Mouse (Mus musculus) liver, embryonic 11.5 days (tissue): ENCODE results near the gene Rhbdf2. TPM values are rescaled to one million over a fixed set of nuclear protein-coding genes. Genes with fewer than 3 reads are reported as not detected.
A peak's percentile ranks its signal among the peaks of the same experiment; 100 is the strongest.

Experiments used
- ATAC-seq: fragments of 200-750 bp; cut with Nextera tagmentation; replicated peaks from 2 replicates; pipeline ENCODE4 v1.8.0; 2017; ENCODE audit warnings: moderate number of reproducible peaks, mild to moderate bottlenecking, moderate TSS enrichment, moderate library complexity; ENCODE audit not compliant: low FRiP score
- DNase-seq: peaks from one replicate; pipeline ENCODE4 v3.0.0-alpha.2; 2017; ENCODE audit warnings: low spot score
- H3K27ac ChIP-seq: fragments of 300-500 bp; sonication (generic); 2 replicates; pipeline ENCODE4 v1.5.1; 2014; ENCODE audit warnings: mild to moderate bottlenecking, low read depth, low read length, control low read depth
- H3K27me3 ChIP-seq: fragments of 300-500 bp; sonication (generic); replicated peaks from 2 replicates; pipeline ENCODE4 v1.6.1; 2014; ENCODE audit warnings: low read length, mixed read lengths; ENCODE audit not compliant: control insufficient read depth, insufficient read depth
- H3K36me3 ChIP-seq: fragments of 300-500 bp; sonication (generic); 2 replicates; pipeline ENCODE4 v1.6.1; 2014; ENCODE audit warnings: mild to moderate bottlenecking, low read length, moderate library complexity, mixed read lengths; ENCODE audit not compliant: control insufficient read depth, insufficient read depth
- H3K4me1 ChIP-seq: fragments of 300-500 bp; sonication (generic); replicated peaks from 2 replicates; pipeline ENCODE4 v1.6.1; 2014; ENCODE audit warnings: low read length, mixed read lengths; ENCODE audit not compliant: control insufficient read depth, insufficient read depth
- H3K4me2 ChIP-seq: fragments of 300-500 bp; sonication (generic); 2 replicates; pipeline ENCODE4 v1.6.1; 2014; ENCODE audit warnings: mild to moderate bottlenecking, control low read depth, moderate library complexity
- H3K4me3 ChIP-seq: fragments of 300-500 bp; sonication (generic); 2 replicates; pipeline ENCODE4 v1.5.1; 2014; ENCODE audit warnings: low read depth, low read length, control low read depth
- H3K9ac ChIP-seq: fragments of 300-500 bp; sonication (generic); 2 replicates; pipeline ENCODE4 v1.6.1; 2014; ENCODE audit warnings: low read depth, low read length, control low read depth
- H3K9me3 ChIP-seq: fragments of 300-500 bp; sonication (generic); 2 replicates; pipeline ENCODE4 v1.6.1; 2016; ENCODE audit warnings: low read length, inconsistent platforms, mixed read lengths; ENCODE audit not compliant: control insufficient read depth
- WGBS: fragments of 180-500 bp; shearing (Covaris S2); extraction: QIAGEN DNeasy Blood & Tissue Kit; methylation state at CpG from one replicate; pipeline ENCODE4 v1.1.7; 2014; 5-methylcytosine and 5-hydroxymethylcytosine counted together
- polyA plus RNA-seq: library from polyadenylated mRNA; unstranded; fragments of >200 nt; fragmentation: Nextera tagmentation; extraction: Ambion mirVana; gene quantifications from 2 replicates; pipeline ENCODE4 v1.2.1, GENCODE M21; 2014

Rhbdf2 gene
- polyA plus RNA-seq, 1 experiment from 2014 or later: 10.6 TPM

DNA sequence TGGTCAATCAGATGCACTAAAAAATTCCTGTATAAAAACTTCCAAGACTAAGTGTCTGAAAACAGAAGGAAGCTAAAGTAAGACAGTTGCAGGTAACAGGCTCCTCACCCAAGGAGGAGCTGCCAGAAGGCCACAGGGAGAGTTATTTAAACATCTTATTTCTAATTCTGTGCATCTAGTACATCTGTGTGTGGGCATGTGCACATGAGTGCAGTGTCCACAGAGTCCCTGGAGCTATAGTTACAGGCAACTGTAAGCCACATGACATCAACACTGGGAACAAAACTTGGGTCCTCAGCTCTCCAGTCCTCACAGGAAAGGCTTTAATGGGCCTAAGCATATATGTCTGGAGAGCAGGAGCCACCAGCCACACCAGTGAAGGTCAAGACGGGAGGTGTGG is 74.6 kb downstream of the Rhbdf2 start:
- no peak for ATAC-seq
- Histone ChIP-seq H3K9me3 (no peaks in the 10 kb centered on the region), H3K4me1 (peaks cover 66% of the 10 kb centered on the region), H3K9ac (no peak overlapping the region), H3K4me2 (no peak overlapping the region), H3K27me3 (no peaks in the 10 kb centered on the region), H3K27ac (no peak overlapping the region), H3K4me3 (no peak overlapping the region), H3K36me3 (no peaks in the 10 kb centered on the region; the same call in 1 of the 2 replicates)
- DNase-seq: no peak
- WGBS: 81% methylated on average over 1 of the region's 1 CpGs

DNA sequence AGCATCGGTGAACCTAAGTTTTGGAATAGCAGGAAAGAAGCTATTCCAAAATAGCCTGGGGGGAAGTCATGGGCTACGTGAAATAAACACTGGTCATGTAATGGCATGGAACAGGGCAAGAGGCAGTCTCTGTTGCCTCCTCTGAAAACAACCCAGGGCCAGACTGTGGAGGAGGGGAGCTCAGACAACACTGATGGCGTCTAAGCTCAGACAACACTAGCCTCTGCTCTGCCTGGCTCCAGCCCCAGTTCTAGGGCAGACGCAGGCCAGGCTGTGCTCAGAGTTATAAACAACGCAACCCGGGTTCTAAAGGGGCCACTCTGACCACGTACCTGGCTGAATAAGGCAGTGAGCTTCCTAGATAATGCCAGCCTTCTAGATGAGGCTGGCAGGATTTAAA is 76.1 kb downstream of the Rhbdf2 start:
- Histone ChIP-seq H3K9me3 (no peaks in the 10 kb centered on the region), H3K4me1 (peaks cover 53% of the 10 kb centered on the region), H3K4me2 (peak overlapping the region; percentile 16; the same call in 1 of the 2 replicates), H3K9ac (peak overlapping the region; percentile 32), H3K4me3 (no peak overlapping the region), H3K36me3 (peaks cover 9% of the 10 kb centered on the region), H3K27ac (peak overlapping the region; percentile 56), H3K27me3 (no peaks in the 10 kb centered on the region)
- WGBS: 47% methylated on average over 7 of the region's 7 CpGs
- ATAC-seq (no peak), DNase-seq (no peak)

DNA sequence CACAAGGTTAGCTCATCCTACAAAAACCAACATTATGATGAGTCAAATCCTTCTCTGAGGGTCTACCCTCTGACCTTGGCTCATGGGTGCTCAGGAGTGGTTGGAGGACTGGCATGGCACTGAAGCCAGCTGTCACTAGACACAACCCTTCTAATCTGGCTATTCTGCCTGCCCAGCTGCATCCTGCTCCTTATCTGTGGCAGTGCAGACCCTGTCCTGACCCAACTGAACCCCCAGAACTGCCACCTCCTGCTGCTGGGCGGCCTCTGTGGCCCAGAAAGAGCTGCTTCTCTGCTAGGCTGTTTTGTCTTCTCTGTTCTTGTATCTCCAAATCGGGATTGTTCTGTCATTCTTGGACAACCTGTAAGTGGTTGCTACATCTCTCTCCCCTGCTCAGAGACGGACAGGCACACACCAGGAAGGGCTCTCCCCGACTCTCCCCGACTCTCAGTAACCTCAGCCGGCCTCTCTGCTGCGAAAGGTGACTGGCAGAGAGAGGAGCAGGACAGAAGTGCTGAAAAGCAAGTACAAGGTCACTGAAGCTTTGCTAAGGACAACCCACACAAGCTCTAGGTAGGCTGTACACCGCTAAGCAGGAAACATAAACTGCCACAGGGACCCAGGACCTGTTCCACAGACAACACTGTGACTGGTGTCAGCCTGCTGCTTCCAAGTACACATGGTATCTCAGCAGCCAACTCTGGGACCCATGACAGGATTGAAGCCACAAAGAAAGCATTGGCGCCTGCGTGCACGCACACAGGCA is 77.4 kb downstream of the Rhbdf2 start:
- Histone ChIP-seq H3K27ac (peak overlapping the region; percentile 47), H3K27me3 (no peaks in the 10 kb centered on the region), H3K9me3 (no peaks in the 10 kb centered on the region), H3K36me3 (peaks cover 16% of the 10 kb centered on the region), H3K4me1 (peaks cover 47% of the 10 kb centered on the region), H3K4me2 (peak overlapping the region; percentile 55), H3K9ac (peak overlapping the region; percentile 49; the same call in 1 of the 2 replicates), H3K4me3 (no peak overlapping the region)
- DNase-seq (no peak), ATAC-seq (peak; percentile 88)
- WGBS: 57% methylated on average over 11 of the region's 11 CpGs

DNA sequence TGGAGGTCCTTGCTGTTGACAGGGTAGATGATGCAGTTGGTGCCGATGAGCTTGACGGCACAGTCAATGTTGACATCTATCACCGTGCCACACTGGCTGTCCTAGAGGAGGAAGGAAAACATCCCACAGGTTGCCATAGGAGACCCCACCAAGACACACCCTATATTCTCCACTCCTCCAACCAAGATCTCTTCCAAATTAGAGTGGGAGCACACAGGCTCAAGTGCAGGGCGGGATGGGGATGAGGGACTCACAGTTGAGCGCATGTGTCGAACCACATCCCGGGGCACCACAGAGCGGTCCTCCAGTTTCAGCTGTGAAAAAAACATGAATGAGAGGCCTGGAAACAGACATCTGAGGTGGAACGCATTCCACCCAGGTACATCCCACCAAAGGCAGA is 78.0 kb downstream of the Rhbdf2 start:
- H3K4me3 ChIP-seq: no peak overlapping the region

More for the DNA sequence above, 78.0 kb downstream of the Rhbdf2 start:
- no peak overlapping the region for H3K27ac ChIP-seq
- H3K4me2 ChIP-seq: peak overlapping the region; percentile 55
- ATAC-seq (no peak), DNase-seq (no peak)
- H3K9me3 ChIP-seq: no peaks in the 10 kb centered on the region
- peaks cover 23% of the 10 kb centered on the region for H3K36me3 ChIP-seq
- WGBS: 90% methylated on average over 9 of the region's 9 CpGs
- H3K4me1 ChIP-seq: peaks cover 40% of the 10 kb centered on the region
- no peaks in the 10 kb centered on the region for H3K27me3 ChIP-seq
- peak overlapping the region; percentile 15; the same call in 1 of the 2 replicates for H3K9ac ChIP-seq

Other genes starting within 250 kb of the Rhbdf2 start
- 5.0 and 6.8 TPM in 2 replicates for gene Rnf157, start 214.0 kb downstream of the Rhbdf2 start, polyA plus RNA-seq
- 78.6 and 80.2 TPM in 2 replicates for gene Ubald2, start 192.9 kb downstream of the Rhbdf2 start, polyA plus RNA-seq
- 0.16 TPM in 1 of 2 replicates, not detected in the other for gene Qrich2, start 160.8 kb downstream of the Rhbdf2 start, polyA plus RNA-seq
- gene Prpsap1, start 132.8 kb downstream of the Rhbdf2 start, polyA plus RNA-seq: 133 and 135 TPM in 2 replicates
- 39.0 and 44.1 TPM in 2 replicates for gene Sphk1, start 96.1 kb downstream of the Rhbdf2 start, polyA plus RNA-seq
- 13.5 and 13.9 TPM in 2 replicates for gene Ube2o, start 45.6 kb downstream of the Rhbdf2 start, polyA plus RNA-seq
- gene Aanat, start 40.6 kb downstream of the Rhbdf2 start, polyA plus RNA-seq: not detected in 2 replicates
- 0.62 and 0.74 TPM in 2 replicates for gene Prcd, start 26.5 kb upstream of the Rhbdf2 start, polyA plus RNA-seq
- 2.0 and 2.5 TPM in 2 replicates for gene Cygb, start 27.3 kb upstream of the Rhbdf2 start, polyA plus RNA-seq
- not detected in 2 replicates for gene St6galnac1, start 148.5 kb upstream of the Rhbdf2 start, polyA plus RNA-seq
- gene Mxra7, start 201.0 kb upstream of the Rhbdf2 start, polyA plus RNA-seq: 8.4 and 9.3 TPM in 2 replicates
- 65.1 and 73.9 TPM in 2 replicates for gene Mettl23, start 216.3 kb upstream of the Rhbdf2 start, polyA plus RNA-seq
- 93.1 and 102 TPM in 2 replicates for gene Jmjd6, start 216.4 kb upstream of the Rhbdf2 start, polyA plus RNA-seq
- 21.4 and 23.9 TPM in 2 replicates for gene Mfsd11, start 225.4 kb upstream of the Rhbdf2 start, polyA plus RNA-seq
- gene Srsf2, start 226.1 kb upstream of the Rhbdf2 start, polyA plus RNA-seq: 931 and 939 TPM in 2 replicates